Mouse (Mus musculus) brain, embryonic 14.5 days (tissue): ENCODE measurements around the gene Clcn5.

ENCODE experiments used
- CTCF ChIP-seq: fragments of 200-500 bp; IDR thresholded peaks from 2 replicates; pipeline ENCODE4 v1.5.1; 2012; ENCODE audit warnings: inconsistent platforms, mild to moderate bottlenecking, moderate library complexity, borderline replicate concordance; ENCODE audit not compliant: insufficient read depth, insufficient read length; ENCODE audit errors: extremely low read depth
- POLR2A ChIP-seq: fragments of 200-500 bp; IDR thresholded peaks from 2 replicates; pipeline ENCODE4 v1.6.1; 2012; ENCODE audit warnings: mild to moderate bottlenecking, inconsistent platforms, borderline replicate concordance; ENCODE audit not compliant: poor library complexity, insufficient read depth, insufficient read length, severe bottlenecking; ENCODE audit errors: extremely low read depth

- no peak for TF ChIP-seq POLR2A
- TF ChIP-seq CTCF: no peak
Observed at GRCm38 (mm10) chrX:7260400-7261113, 58.6 kb downstream of the Clcn5 start.
